Mouse (Mus musculus) adrenal gland, adult (tissue): ENCODE results near the gene Guk1.

Experiments
- DNase-seq, 2 experiments: peaks; one replicate each; pipeline ENCODE4 v3.0.0; 2022 to 2023; ENCODE audit warnings: low spot score in 1 of 2; ENCODE audit not compliant: inconsistent age in 2 of 2

The Guk1 gene

GRCm38 (mm10) chr11:59192059-59192386, at the start of gene Guk1:
TSS of gene Guk1 (minus strand) at chr11:59192212.
- DNase-seq = no peak

GRCm38 (mm10) chr11:59239796-59240195, 47.8 kb upstream of the Guk1 start:
- DNase-seq = no peak

GRCm38 (mm10) chr11:59239428-59239785, 47.4 kb upstream of the Guk1 start:
- no peak for DNase-seq

GRCm38 (mm10) chr11:59238525-59239427, 46.8 kb upstream of the Guk1 start:
- peak; percentile 82 to 92 for DNase-seq

- DNase-seq = no peak
Measured at GRCm38 (mm10) chr11:59232797-59233196, 40.8 kb upstream of the Guk1 start.

GRCm38 (mm10) chr11:59230144-59230760, 38.2 kb upstream of the Guk1 start:
- DNase-seq = peak; percentile 68 to 90

- peak; percentile 98 to 99 for DNase-seq
Measured at GRCm38 (mm10) chr11:59228122-59228953, 36.3 kb upstream of the Guk1 start, which contains the start of gene Arf1. TSS of gene Arf1 (minus strand) at chr11:59228270.

- DNase-seq = no peak
Measured at GRCm38 (mm10) chr11:59227604-59228121, 35.7 kb upstream of the Guk1 start.

GRCm38 (mm10) chr11:59226787-59227603, 35.0 kb upstream of the Guk1 start:
- peak in 1 of 2 experiments; percentile 71 for DNase-seq

GRCm38 (mm10) chr11:59226251-59226650, 34.2 kb upstream of the Guk1 start:
- DNase-seq = no peak

- peak in 1 of 2 experiments; percentile 51 for DNase-seq
Measured at GRCm38 (mm10) chr11:59225167-59225566, 33.2 kb upstream of the Guk1 start.

- peak in 1 of 2 experiments; percentile 35 for DNase-seq
Measured at GRCm38 (mm10) chr11:59224470-59224869, 32.5 kb upstream of the Guk1 start.

GRCm38 (mm10) chr11:59224025-59224424, 32.0 kb upstream of the Guk1 start:
- DNase-seq = no peak

- DNase-seq = no peak
Measured at GRCm38 (mm10) chr11:59222306-59222705, 30.3 kb upstream of the Guk1 start.

GRCm38 (mm10) chr11:59221604-59222003, 29.6 kb upstream of the Guk1 start:
- DNase-seq = no peak

GRCm38 (mm10) chr11:59219064-59219463, 27.1 kb upstream of the Guk1 start:
- DNase-seq = peak in 1 of 2 experiments; percentile 65

- no peak for DNase-seq
Measured at GRCm38 (mm10) chr11:59218389-59218998, 26.5 kb upstream of the Guk1 start.

GRCm38 (mm10) chr11:59216955-59217354, 24.9 kb upstream of the Guk1 start:
- no peak for DNase-seq

GRCm38 (mm10) chr11:59212892-59213494, 21.0 kb upstream of the Guk1 start:
- peak in 1 of 2 experiments; percentile 55 for DNase-seq
